Mouse (Mus musculus): Measurements from ENCODE around the gene Xylt1.

DNA sequence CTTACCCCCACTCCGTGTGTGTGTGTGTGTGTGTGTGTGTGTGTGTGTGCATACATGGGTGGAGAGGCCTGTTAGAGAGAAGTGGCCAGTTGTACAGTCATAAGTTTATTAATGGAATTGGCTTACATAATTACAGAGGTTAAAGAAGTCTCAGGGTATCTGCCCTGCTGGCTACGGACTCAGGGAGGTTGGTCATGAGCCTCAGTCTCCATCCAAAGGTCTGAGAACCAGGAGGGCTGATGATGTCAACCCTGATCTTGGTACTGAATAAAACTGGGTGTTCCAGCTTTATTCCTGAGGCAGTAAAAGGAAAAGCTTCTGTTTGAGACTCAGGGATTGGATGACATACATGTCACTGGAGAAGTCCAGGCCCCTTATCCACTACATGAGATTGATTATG is 39.1 kb downstream of the Xylt1 start:
- TF ChIP-seq CTCF (IDR thresholded peaks at IDR 0.05; ENCODE audit: low read depth, low read length) (no peak), POLR2A (IDR thresholded peaks at IDR 0.05; ENCODE audit: borderline replicate concordance, low read depth, low read length) (no peak)

Data from bone marrow macrophage, adult 2 months (primary cell).